Mouse (Mus musculus): Measurements from ENCODE around the gene Prkar2b. TPM values are rescaled to one million over a fixed set of nuclear protein-coding genes. Genes with fewer than 3 reads are reported as not detected.

The Prkar2b gene
- polyA plus RNA-seq, 1 experiment from 2014 or later: 31.1 TPM

GRCm38 (mm10) chr12:32055797-32056196 lies 5.3 kb downstream of the Prkar2b start:
- no peak overlapping the region for H3K27ac ChIP-seq
- WGBS: 96% methylated on average over 3 of the region's 3 CpGs
- H3K36me3 ChIP-seq (replicated peaks): peaks cover 4% of the 10 kb centered on the region; the same call in 1 of the 2 replicates
- peaks cover 40% of the 10 kb centered on the region for H3K4me1 ChIP-seq
- DNase-seq (ENCODE audit: extremely low spot score, low spot score): no peak
- no peaks in the 10 kb centered on the region for H3K9me3 ChIP-seq
- no peaks in the 10 kb centered on the region; the same call in 1 of the 2 replicates for H3K27me3 ChIP-seq (ENCODE audit: poor library complexity, severe bottlenecking)
- H3K4me3 ChIP-seq: no peak overlapping the region

GRCm38 (mm10) chr12:32054476-32055166 lies 6.5 kb downstream of the Prkar2b start:
- Histone ChIP-seq H3K9me3 (no peaks in the 10 kb centered on the region), H3K27me3 (ENCODE audit: poor library complexity, severe bottlenecking) (no peaks in the 10 kb centered on the region; the same call in 1 of the 2 replicates), H3K27ac (no peak overlapping the region), H3K4me1 (peaks cover 35% of the 10 kb centered on the region), H3K36me3 (replicated peaks) (peaks cover 4% of the 10 kb centered on the region; the same call in 1 of the 2 replicates), H3K4me3 (no peak overlapping the region)
- no peak for DNase-seq (ENCODE audit: extremely low spot score, low spot score)
- 76% methylated on average over 9 of the region's 9 CpGs for WGBS

GRCm38 (mm10) chr12:32053637-32054366 lies 7.3 kb downstream of the Prkar2b start:
- Histone ChIP-seq H3K27me3 (ENCODE audit: poor library complexity, severe bottlenecking) (no peaks in the 10 kb centered on the region; the same call in 1 of the 2 replicates), H3K4me3 (no peak overlapping the region), H3K9me3 (no peaks in the 10 kb centered on the region), H3K27ac (peak overlapping the region; percentile 40; the same call in 1 of the 2 replicates), H3K36me3 (replicated peaks) (peaks cover 4% of the 10 kb centered on the region; the same call in 1 of the 2 replicates), H3K4me1 (peaks cover 27% of the 10 kb centered on the region)
- no peak for DNase-seq (ENCODE audit: extremely low spot score, low spot score)
- WGBS: 60% methylated on average over 11 of the region's 11 CpGs

GRCm38 (mm10) chr12:32052882-32053281 lies 8.2 kb downstream of the Prkar2b start:
- Histone ChIP-seq H3K4me3 (no peak overlapping the region), H3K36me3 (replicated peaks) (peaks cover 4% of the 10 kb centered on the region; the same call in 1 of the 2 replicates), H3K4me1 (peaks cover 25% of the 10 kb centered on the region), H3K9me3 (no peaks in the 10 kb centered on the region), H3K27me3 (ENCODE audit: poor library complexity, severe bottlenecking) (no peaks in the 10 kb centered on the region), H3K27ac (no peak overlapping the region)
- WGBS: 89% methylated on average over 4 of the region's 4 CpGs
- DNase-seq (ENCODE audit: extremely low spot score, low spot score): no peak

- no peaks in the 10 kb centered on the region for H3K9me3 ChIP-seq
- no peak overlapping the region for H3K27ac ChIP-seq
- no peaks in the 10 kb centered on the region for H3K36me3 ChIP-seq (replicated peaks)
- no peak for DNase-seq (ENCODE audit: extremely low spot score, low spot score)
- H3K27me3 ChIP-seq (ENCODE audit: poor library complexity, severe bottlenecking): no peaks in the 10 kb centered on the region
- H3K4me3 ChIP-seq: no peak overlapping the region
- WGBS: 81% methylated on average over 5 of the region's 5 CpGs
- peaks cover 29% of the 10 kb centered on the region for H3K4me1 ChIP-seq
These were observed 10.9 kb downstream of the Prkar2b start for GRCm38 (mm10) chr12:32050165-32050564.

GRCm38 (mm10) chr12:32045566-32046330 lies 15.3 kb downstream of the Prkar2b start:
- Histone ChIP-seq H3K36me3 (replicated peaks) (no peaks in the 10 kb centered on the region), H3K27me3 (ENCODE audit: poor library complexity, severe bottlenecking) (no peaks in the 10 kb centered on the region), H3K4me1 (peaks cover 18% of the 10 kb centered on the region), H3K27ac (no peak overlapping the region), H3K4me3 (no peak overlapping the region), H3K9me3 (no peaks in the 10 kb centered on the region)
- no peak for DNase-seq (ENCODE audit: extremely low spot score, low spot score)
- WGBS: 85% methylated on average over 17 of the region's 17 CpGs

GRCm38 (mm10) chr12:32044487-32045134 lies 16.5 kb downstream of the Prkar2b start:
- Histone ChIP-seq H3K9me3 (no peaks in the 10 kb centered on the region), H3K27me3 (ENCODE audit: poor library complexity, severe bottlenecking) (no peaks in the 10 kb centered on the region), H3K36me3 (replicated peaks) (no peaks in the 10 kb centered on the region), H3K4me3 (no peak overlapping the region), H3K4me1 (peaks cover 18% of the 10 kb centered on the region), H3K27ac (peak overlapping the region; percentile 45; the same call in 1 of the 2 replicates)
- WGBS: 46% methylated on average over 5 of the region's 5 CpGs
- peak; percentile 55 for DNase-seq (ENCODE audit: extremely low spot score, low spot score)

GRCm38 (mm10) chr12:32033536-32033935 lies 27.6 kb downstream of the Prkar2b start:
- Histone ChIP-seq H3K27me3 (ENCODE audit: poor library complexity, severe bottlenecking) (no peaks in the 10 kb centered on the region), H3K9me3 (no peaks in the 10 kb centered on the region), H3K4me1 (no peaks in the 10 kb centered on the region), H3K27ac (no peak overlapping the region), H3K4me3 (no peak overlapping the region), H3K36me3 (replicated peaks) (no peaks in the 10 kb centered on the region)
- 92% methylated on average over 6 of the region's 6 CpGs for WGBS
- DNase-seq (ENCODE audit: extremely low spot score, low spot score): no peak

- no peak overlapping the region for H3K4me3 ChIP-seq
- H3K36me3 ChIP-seq (replicated peaks): no peaks in the 10 kb centered on the region
- no peak overlapping the region for H3K27ac ChIP-seq
- H3K4me1 ChIP-seq: no peaks in the 10 kb centered on the region
- H3K9me3 ChIP-seq: no peaks in the 10 kb centered on the region
- WGBS: 93% methylated on average over 7 of the region's 7 CpGs
- H3K27me3 ChIP-seq (ENCODE audit: poor library complexity, severe bottlenecking): no peaks in the 10 kb centered on the region
- DNase-seq (ENCODE audit: extremely low spot score, low spot score): no peak
These were observed 28.2 kb downstream of the Prkar2b start for GRCm38 (mm10) chr12:32032917-32033316.

- Histone ChIP-seq H3K36me3 (replicated peaks) (no peaks in the 10 kb centered on the region), H3K9me3 (no peaks in the 10 kb centered on the region), H3K27ac (no peak overlapping the region), H3K27me3 (ENCODE audit: poor library complexity, severe bottlenecking) (no peaks in the 10 kb centered on the region), H3K4me1 (peaks cover 20% of the 10 kb centered on the region; the same call in 1 of the 2 replicates), H3K4me3 (no peak overlapping the region)
- WGBS: 92% methylated on average over 3 of the region's 3 CpGs
- DNase-seq (ENCODE audit: extremely low spot score, low spot score): no peak
These were observed 42.7 kb downstream of the Prkar2b start for GRCm38 (mm10) chr12:32018376-32018750.

GRCm38 (mm10) chr12:32017636-32018375 lies 43.3 kb downstream of the Prkar2b start:
- no peak overlapping the region for H3K4me3 ChIP-seq
- no peaks in the 10 kb centered on the region for H3K9me3 ChIP-seq
- H3K36me3 ChIP-seq (replicated peaks): no peaks in the 10 kb centered on the region
- H3K27me3 ChIP-seq (ENCODE audit: poor library complexity, severe bottlenecking): no peaks in the 10 kb centered on the region
- no peak overlapping the region for H3K27ac ChIP-seq
- no peak for DNase-seq (ENCODE audit: extremely low spot score, low spot score)
- H3K4me1 ChIP-seq: peaks cover 21% of the 10 kb centered on the region; the same call in 1 of the 2 replicates
- 74% methylated on average over 7 of the region's 7 CpGs for WGBS

- Histone ChIP-seq H3K27me3 (ENCODE audit: poor library complexity, severe bottlenecking) (no peaks in the 10 kb centered on the region), H3K27ac (no peak overlapping the region), H3K4me1 (peaks cover 23% of the 10 kb centered on the region; the same call in 1 of the 2 replicates), H3K36me3 (replicated peaks) (no peaks in the 10 kb centered on the region), H3K9me3 (no peaks in the 10 kb centered on the region), H3K4me3 (no peak overlapping the region)
- DNase-seq (ENCODE audit: extremely low spot score, low spot score): no peak
- WGBS: 90% methylated on average over 6 of the region's 6 CpGs
These were observed 44.6 kb downstream of the Prkar2b start for GRCm38 (mm10) chr12:32016472-32016871.
